Mouse (Mus musculus): ENCODE measurements at regions not wholly inside any gene's neighbourhood (a gene's known extent, or its start where the extent isn't known, plus 50 kb on each side); places are given as distances from the start of the nearest gene placed in this dataset.

DNA sequence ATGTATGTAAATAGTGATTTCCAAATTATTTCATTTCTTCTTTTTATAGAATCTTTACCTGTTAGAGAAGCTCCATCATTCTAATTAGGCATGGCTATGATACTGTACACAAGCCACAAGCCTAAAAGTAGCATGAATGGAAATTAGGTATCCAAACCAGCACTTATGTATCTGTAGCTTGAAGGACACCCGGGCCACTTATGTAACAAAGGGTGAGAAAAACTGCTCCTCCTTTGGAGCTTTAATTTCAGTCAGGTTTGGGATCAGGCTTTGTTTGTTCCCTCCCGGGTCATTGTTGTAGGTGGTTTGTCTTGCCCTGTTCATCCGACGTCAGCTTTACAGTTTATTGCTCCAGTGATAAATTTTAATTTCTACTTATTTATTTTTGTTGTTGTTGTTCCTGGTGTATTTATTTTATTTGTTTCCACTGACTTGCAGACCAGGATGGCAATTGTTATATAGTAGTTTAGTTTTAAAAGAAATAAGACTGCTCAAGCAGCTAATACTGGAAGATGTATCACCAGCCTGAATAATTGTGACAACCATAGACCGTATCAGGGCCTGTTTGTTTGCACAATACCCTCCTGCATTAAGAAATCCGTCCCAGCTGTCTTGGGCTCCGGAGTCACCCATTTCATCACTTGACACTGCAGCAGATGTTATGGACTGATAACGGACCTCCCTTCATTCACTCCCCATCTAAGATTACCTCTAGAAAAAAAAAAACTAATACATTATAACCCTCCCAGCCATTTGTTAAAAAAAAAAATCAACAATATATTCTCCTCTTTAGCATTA, 1181.7 kb upstream of the Celf2 start:
- no peak for ATAC-seq (replicated peaks; ENCODE audit: insufficient number of reproducible peaks, low FRiP score, low TSS enrichment)
- H3K4me1 ChIP-seq (ENCODE audit: control insufficient read depth, insufficient read depth, low read length): no peaks in the 10 kb centered on the region
- WGBS (ENCODE audit: insufficient replicate concordance): 58% methylated on average over 8 of the region's 8 CpGs
- H3K36me3 ChIP-seq (ENCODE audit: control insufficient read depth, insufficient read depth, low read length): no peaks in the 10 kb centered on the region
- H3K4me2 ChIP-seq: no peak overlapping the region
- no peaks in the 10 kb centered on the region for H3K27me3 ChIP-seq (ENCODE audit: control insufficient read depth, insufficient read depth, low read length)
- no peak overlapping the region for H3K27ac ChIP-seq (ENCODE audit: low read depth, low read length)
- no peak overlapping the region for H3K9ac ChIP-seq (ENCODE audit: low read depth, low read length)
- no peak overlapping the region for H3K4me3 ChIP-seq (ENCODE audit: low read depth, low read length)
- H3K9me3 ChIP-seq (replicated peaks; ENCODE audit: control insufficient read depth, low read length): no peaks in the 10 kb centered on the region

DNA sequence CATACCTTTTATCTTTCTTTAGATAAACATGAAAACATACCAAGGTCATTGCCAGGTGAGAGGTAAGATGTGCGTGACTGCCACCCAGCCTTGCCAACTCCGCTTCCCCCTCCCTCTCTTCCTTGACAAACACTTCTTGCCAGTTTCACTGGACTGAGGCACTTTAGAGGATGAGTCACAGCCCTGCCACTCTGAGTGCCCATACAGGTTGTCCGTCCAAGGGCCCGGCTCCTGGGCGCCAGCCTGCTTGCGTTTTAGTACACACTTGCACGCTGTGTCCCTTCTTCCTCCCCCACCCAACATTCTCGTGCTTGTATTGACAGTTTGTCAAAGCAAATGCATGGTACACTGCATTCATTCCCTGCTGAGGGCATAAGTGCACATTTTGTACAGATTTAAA, 1151.7 kb upstream of the 4930412O13Rik start:
- Histone ChIP-seq H3K27me3 (ENCODE audit: control insufficient read depth, insufficient read depth, low read length) (no peaks in the 10 kb centered on the region), H3K9me3 (replicated peaks; ENCODE audit: control insufficient read depth, low read length) (no peaks in the 10 kb centered on the region), H3K9ac (ENCODE audit: low read depth, low read length) (no peak overlapping the region), H3K36me3 (ENCODE audit: control insufficient read depth, insufficient read depth, low read length) (no peaks in the 10 kb centered on the region), H3K4me3 (ENCODE audit: low read depth, low read length) (no peak overlapping the region), H3K4me2 (no peak overlapping the region), H3K4me1 (ENCODE audit: control insufficient read depth, insufficient read depth, low read length) (no peaks in the 10 kb centered on the region), H3K27ac (ENCODE audit: low read depth, low read length) (no peak overlapping the region)
- 72% methylated on average over 8 of the region's 8 CpGs for WGBS (ENCODE audit: insufficient replicate concordance)
- ATAC-seq (replicated peaks; ENCODE audit: insufficient number of reproducible peaks, low FRiP score, low TSS enrichment): no peak

DNA sequence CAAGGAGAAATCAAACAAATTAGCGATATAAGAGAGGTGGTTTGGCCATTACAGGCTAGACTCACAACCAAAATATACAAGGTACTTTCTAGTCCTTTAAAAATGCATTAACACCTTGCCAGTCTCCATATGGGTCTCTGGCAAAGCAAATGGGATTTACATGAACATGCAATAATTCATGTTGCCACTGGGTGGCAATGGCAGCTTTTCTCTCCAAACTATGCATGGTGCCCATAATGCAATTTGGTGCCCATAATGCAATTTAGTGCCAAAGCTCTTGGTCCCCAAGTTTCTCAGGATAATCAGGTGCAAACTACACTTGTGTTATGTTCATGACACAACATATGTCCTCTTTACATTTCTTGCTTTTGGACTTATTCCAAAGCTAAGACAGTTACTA, 1126.9 kb upstream of the 4930412O13Rik start:
- 2% methylated on average over 1 of the region's 1 CpGs for WGBS (ENCODE audit: insufficient replicate concordance)
- H3K36me3 ChIP-seq (ENCODE audit: control insufficient read depth, insufficient read depth, low read length): no peaks in the 10 kb centered on the region
- H3K27ac ChIP-seq (ENCODE audit: low read depth, low read length): no peak overlapping the region
- no peak overlapping the region for H3K4me2 ChIP-seq
- H3K4me1 ChIP-seq (ENCODE audit: control insufficient read depth, insufficient read depth, low read length): no peaks in the 10 kb centered on the region
- no peaks in the 10 kb centered on the region for H3K9me3 ChIP-seq (replicated peaks; ENCODE audit: control insufficient read depth, low read length)
- H3K27me3 ChIP-seq (ENCODE audit: control insufficient read depth, insufficient read depth, low read length): no peaks in the 10 kb centered on the region
- no peak overlapping the region for H3K4me3 ChIP-seq (ENCODE audit: low read depth, low read length)
- ATAC-seq (replicated peaks; ENCODE audit: insufficient number of reproducible peaks, low FRiP score, low TSS enrichment): no peak
- H3K9ac ChIP-seq (ENCODE audit: low read depth, low read length): no peak overlapping the region

DNA sequence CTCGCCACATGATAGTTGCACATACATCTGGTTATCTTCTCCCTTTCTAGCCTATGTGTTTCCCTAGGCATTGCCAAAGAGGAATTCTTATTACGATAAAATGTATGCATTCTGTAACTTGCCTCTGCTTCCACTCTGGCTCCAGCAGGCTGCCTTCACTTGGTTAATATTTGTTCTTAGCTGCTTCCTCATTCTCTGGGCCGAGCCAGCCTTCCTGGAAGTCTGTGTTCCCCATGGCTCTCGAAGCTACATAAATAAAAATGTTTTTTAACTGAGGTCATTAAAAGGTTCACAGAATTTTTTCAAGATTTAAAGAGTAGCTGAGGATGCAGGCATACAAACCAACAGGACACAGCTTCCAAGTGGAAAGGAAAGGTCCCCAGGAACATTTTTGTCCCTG, 1124.5 kb upstream of the 4930412O13Rik start:
- Histone ChIP-seq H3K4me2 (no peak overlapping the region), H3K4me3 (ENCODE audit: low read depth, low read length) (no peak overlapping the region), H3K27ac (ENCODE audit: low read depth, low read length) (no peak overlapping the region), H3K9ac (ENCODE audit: low read depth, low read length) (no peak overlapping the region), H3K36me3 (ENCODE audit: control insufficient read depth, insufficient read depth, low read length) (no peaks in the 10 kb centered on the region), H3K27me3 (ENCODE audit: control insufficient read depth, insufficient read depth, low read length) (no peaks in the 10 kb centered on the region), H3K4me1 (ENCODE audit: control insufficient read depth, insufficient read depth, low read length) (no peaks in the 10 kb centered on the region), H3K9me3 (replicated peaks; ENCODE audit: control insufficient read depth, low read length) (no peaks in the 10 kb centered on the region)
- ATAC-seq (replicated peaks; ENCODE audit: insufficient number of reproducible peaks, low FRiP score, low TSS enrichment): no peak
- 59% methylated on average over 4 of the region's 4 CpGs for WGBS (ENCODE audit: insufficient replicate concordance)

GRCm38 (mm10) chr2:8770636-8771035, 1110.4 kb upstream of the 4930412O13Rik start:
- H3K4me3 ChIP-seq (ENCODE audit: low read depth, low read length): no peak overlapping the region
- ATAC-seq (replicated peaks; ENCODE audit: insufficient number of reproducible peaks, low FRiP score, low TSS enrichment): no peak
- no peaks in the 10 kb centered on the region for H3K36me3 ChIP-seq (ENCODE audit: control insufficient read depth, insufficient read depth, low read length)
- H3K9me3 ChIP-seq (replicated peaks; ENCODE audit: control insufficient read depth, low read length): no peaks in the 10 kb centered on the region
- WGBS (ENCODE audit: insufficient replicate concordance): 71% methylated on average over 4 of the region's 4 CpGs
- no peak overlapping the region for H3K9ac ChIP-seq (ENCODE audit: low read depth, low read length)
- no peaks in the 10 kb centered on the region for H3K27me3 ChIP-seq (ENCODE audit: control insufficient read depth, insufficient read depth, low read length)
- no peak overlapping the region for H3K4me2 ChIP-seq
- no peaks in the 10 kb centered on the region for H3K4me1 ChIP-seq (ENCODE audit: control insufficient read depth, insufficient read depth, low read length)
- H3K27ac ChIP-seq (ENCODE audit: low read depth, low read length): no peak overlapping the region

- Histone ChIP-seq H3K4me1 (ENCODE audit: control insufficient read depth, insufficient read depth, low read length) (no peaks in the 10 kb centered on the region), H3K36me3 (ENCODE audit: control insufficient read depth, insufficient read depth, low read length) (no peaks in the 10 kb centered on the region), H3K9ac (ENCODE audit: low read depth, low read length) (no peak overlapping the region), H3K27me3 (ENCODE audit: control insufficient read depth, insufficient read depth, low read length) (no peaks in the 10 kb centered on the region), H3K4me3 (ENCODE audit: low read depth, low read length) (no peak overlapping the region), H3K27ac (ENCODE audit: low read depth, low read length) (no peak overlapping the region), H3K4me2 (no peak overlapping the region), H3K9me3 (replicated peaks; ENCODE audit: control insufficient read depth, low read length) (no peaks in the 10 kb centered on the region)
- ATAC-seq (replicated peaks; ENCODE audit: insufficient number of reproducible peaks, low FRiP score, low TSS enrichment): no peak
- WGBS (ENCODE audit: insufficient replicate concordance): 72% methylated on average over 7 of the region's 7 CpGs
Measured at GRCm38 (mm10) chr2:8781152-8781935, 1099.7 kb upstream of the 4930412O13Rik start.

DNA sequence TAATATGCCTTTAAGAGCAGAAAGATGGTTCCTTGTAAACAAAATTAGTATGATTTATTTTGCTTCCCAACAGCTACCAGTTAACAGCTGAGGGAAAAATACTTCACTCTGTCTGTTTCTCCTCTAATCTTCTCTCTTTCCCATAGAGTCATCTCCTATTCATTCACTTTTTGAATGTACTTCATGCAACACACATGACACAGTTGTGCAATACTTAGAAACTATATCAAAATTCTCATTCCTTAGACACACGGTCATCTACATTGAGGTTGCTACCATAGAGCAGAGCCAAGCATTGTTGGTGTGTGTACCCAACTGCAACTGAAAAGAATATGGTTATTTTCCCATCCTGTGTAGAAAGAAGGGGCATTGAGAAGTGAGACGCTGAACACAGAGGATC, 1098.8 kb upstream of the 4930412O13Rik start:
- no peaks in the 10 kb centered on the region for H3K36me3 ChIP-seq (ENCODE audit: control insufficient read depth, insufficient read depth, low read length)
- H3K27me3 ChIP-seq (ENCODE audit: control insufficient read depth, insufficient read depth, low read length): no peaks in the 10 kb centered on the region
- 76% methylated on average over 2 of the region's 2 CpGs for WGBS (ENCODE audit: insufficient replicate concordance)
- no peak for ATAC-seq (replicated peaks; ENCODE audit: insufficient number of reproducible peaks, low FRiP score, low TSS enrichment)
- H3K4me1 ChIP-seq (ENCODE audit: control insufficient read depth, insufficient read depth, low read length): no peaks in the 10 kb centered on the region
- no peaks in the 10 kb centered on the region for H3K9me3 ChIP-seq (replicated peaks; ENCODE audit: control insufficient read depth, low read length)
- H3K4me2 ChIP-seq: no peak overlapping the region
- no peak overlapping the region for H3K9ac ChIP-seq (ENCODE audit: low read depth, low read length)
- no peak overlapping the region for H3K27ac ChIP-seq (ENCODE audit: low read depth, low read length)
- H3K4me3 ChIP-seq (ENCODE audit: low read depth, low read length): no peak overlapping the region

GRCm38 (mm10) chr2:8802061-8802460, 1079.0 kb upstream of the 4930412O13Rik start:
- no peak overlapping the region for H3K4me3 ChIP-seq (ENCODE audit: low read depth, low read length)
- no peaks in the 10 kb centered on the region for H3K4me1 ChIP-seq (ENCODE audit: control insufficient read depth, insufficient read depth, low read length)
- ATAC-seq (replicated peaks; ENCODE audit: insufficient number of reproducible peaks, low FRiP score, low TSS enrichment): no peak
- no peak overlapping the region for H3K9ac ChIP-seq (ENCODE audit: low read depth, low read length)
- H3K4me2 ChIP-seq: no peak overlapping the region
- H3K27me3 ChIP-seq (ENCODE audit: control insufficient read depth, insufficient read depth, low read length): no peaks in the 10 kb centered on the region
- no peaks in the 10 kb centered on the region for H3K36me3 ChIP-seq (ENCODE audit: control insufficient read depth, insufficient read depth, low read length)
- H3K9me3 ChIP-seq (replicated peaks; ENCODE audit: control insufficient read depth, low read length): no peaks in the 10 kb centered on the region
- no peak overlapping the region for H3K27ac ChIP-seq (ENCODE audit: low read depth, low read length)
- WGBS (ENCODE audit: insufficient replicate concordance): 41% methylated on average over 3 of the region's 3 CpGs

All from heart, embryonic 11.5 days (tissue).